ENCODE assay signal across 8 mouse cellular contexts in the genomic region with DNA sequence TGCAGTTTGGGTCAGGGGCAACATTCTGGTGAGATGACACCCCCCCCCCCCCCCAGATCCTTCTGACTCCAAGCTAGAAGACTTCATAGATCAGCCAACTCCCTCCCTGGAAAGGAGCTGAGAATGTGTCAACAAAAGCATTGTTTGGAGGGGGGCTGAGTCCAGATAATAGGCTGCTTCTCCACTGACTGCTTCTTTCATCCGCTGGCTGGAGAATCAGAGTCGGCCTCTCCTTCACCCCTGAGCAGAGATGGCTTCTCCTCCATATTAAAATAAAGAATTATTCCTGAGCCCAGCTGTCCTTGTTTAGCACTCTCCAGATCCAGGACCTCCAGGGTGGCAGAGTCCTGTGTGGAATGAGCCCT. TPM values are rescaled to one million over a fixed set of nuclear protein-coding genes. Genes with fewer than 3 reads are reported as not detected.
DNase-seq lines count a peak whose midpoint lies in the region; ATAC-seq and TF ChIP-seq lines count a peak whose summit lies in the region.

No protein-coding gene starts in this region.

- no peaks in the 10 kb centered on the region for H3K27me3 ChIP-seq in lung, postnatal 0 days (replicated peaks; ENCODE audit: insufficient read depth, low read length)
- no peaks in the 10 kb centered on the region for H3K27me3 ChIP-seq in liver, embryonic 15.5 days

- H3K36me3 ChIP-seq in lung, postnatal 0 days (ENCODE audit: insufficient read depth, low read length), result no peaks in the 10 kb centered on the region
- H3K36me3 ChIP-seq in liver, embryonic 15.5 days (replicated peaks), result no peaks in the 10 kb centered on the region

- 0 out of 2 replicates have a peak, but pooled peaks have one; percentile 5 for ATAC-seq in lung, postnatal 0 days
- no peak for ATAC-seq in liver, embryonic 15.5 days (ENCODE audit: insufficient read depth)
- no peak for ATAC-seq in activated CD4-positive, CD25-positive, alpha-beta regulatory T cell, adult 4 months

- no peak overlapping the region for H3K27ac ChIP-seq in lung, postnatal 0 days (ENCODE audit: low read length)
- no peak overlapping the region for H3K27ac ChIP-seq in liver, embryonic 15.5 days (replicated peaks)

- no peak overlapping the region for H3K4me3 ChIP-seq in lung, postnatal 0 days (ENCODE audit: low read depth, low read length)
- H3K4me3 ChIP-seq in liver, embryonic 15.5 days (replicated peaks), result no peak overlapping the region

- peak overlapping the region; percentile 54; the same call in 1 of the 2 replicates for H3K4me2 ChIP-seq in lung, postnatal 0 days (replicated peaks; ENCODE audit: low read depth, low read length)
- peak overlapping the region; percentile 54; the same call in 1 of the 2 replicates for H3K4me2 ChIP-seq in liver, embryonic 15.5 days

- no peak for TF ChIP-seq CTCF in lung, postnatal 0 days (IDR thresholded peaks at IDR 0.05)

- H3K9me3 ChIP-seq in lung, postnatal 0 days (ENCODE audit: low read length), result no peaks in the 10 kb centered on the region
- H3K9me3 ChIP-seq in liver, embryonic 15.5 days (replicated peaks), result no peaks in the 10 kb centered on the region

- peak; percentile 43 for DNase-seq in embryo, embryonic 10 days (ENCODE audit: low spot score)
- DNase-seq in embryo, embryonic 10.5 days (ENCODE audit: low spot score), result no peak
- no peak for DNase-seq in lung, postnatal 0 days (ENCODE audit: low spot score)
- DNase-seq in lung, postnatal 25 days (ENCODE audit: low spot score), result no peak
- no peak for DNase-seq in adrenal gland, postnatal 14 days
- DNase-seq in adrenal gland, adult 2 months, result no peak

- 13% methylated on average over 2 of the region's 2 CpGs for WGBS in lung, postnatal 0 days
- WGBS in liver, embryonic 15.5 days (ENCODE audit: insufficient replicate concordance), result 77% methylated on average over 2 of the region's 2 CpGs

- H3K4me1 ChIP-seq in lung, postnatal 0 days (ENCODE audit: insufficient read depth, low read depth, low read length), result no peaks in the 10 kb centered on the region; the same call in 1 of the 2 replicates
- H3K4me1 ChIP-seq in liver, embryonic 15.5 days (replicated peaks), result no peaks in the 10 kb centered on the region; the same call in 1 of the 2 replicates

- H3K9ac ChIP-seq in lung, postnatal 0 days (replicated peaks; ENCODE audit: low read depth), result no peak overlapping the region
- no peak overlapping the region for H3K9ac ChIP-seq in liver, embryonic 15.5 days

- no peak for TF ChIP-seq EP300 in lung, postnatal 0 days (IDR thresholded peaks at IDR 0.05)

RNA-seq across cellular contexts. Expression of a gene that starts 30.3 kb away (rescaled TPM):
- 8.9 and 9.4 TPM in 2 replicates for polyA plus RNA-seq in lung, postnatal 0 days (2015; fragmentation: Nextera tagmentation; extraction: Ambion mirVana)
- polyA plus RNA-seq in liver, embryonic 15.5 days (2015; fragmentation: Nextera tagmentation; extraction: Ambion mirVana), result 3.2 and 3.7 TPM in 2 replicates
- polyA plus RNA-seq in activated CD4-positive, CD25-positive, alpha-beta regulatory T cell, adult 4 months (2017; shearing (Covaris generic)), result 1 to 10 TPM; 5.5 TPM
- total RNA-seq in adrenal gland, postnatal 14 days (2021), result 17.4 and 19.0 TPM in 2 replicates
- 10 to 100 TPM; 10.1 to 17.0 TPM for total RNA-seq in adrenal gland, adult 2 months (2021)
- 6.0 and 6.2 TPM in 2 replicates for polyA plus RNA-seq in adrenal gland, adult 2 months (2012; rRNA removed)
